Mouse (Mus musculus): ENCODE data around the gene Zdhhc14. TPM values are rescaled to one million over a fixed set of nuclear protein-coding genes. Genes with fewer than 3 reads are reported as not detected.

Gene Zdhhc14
- polyA plus RNA-seq, 1 experiment from 2014 or later = 2.6 TPM

DNA sequence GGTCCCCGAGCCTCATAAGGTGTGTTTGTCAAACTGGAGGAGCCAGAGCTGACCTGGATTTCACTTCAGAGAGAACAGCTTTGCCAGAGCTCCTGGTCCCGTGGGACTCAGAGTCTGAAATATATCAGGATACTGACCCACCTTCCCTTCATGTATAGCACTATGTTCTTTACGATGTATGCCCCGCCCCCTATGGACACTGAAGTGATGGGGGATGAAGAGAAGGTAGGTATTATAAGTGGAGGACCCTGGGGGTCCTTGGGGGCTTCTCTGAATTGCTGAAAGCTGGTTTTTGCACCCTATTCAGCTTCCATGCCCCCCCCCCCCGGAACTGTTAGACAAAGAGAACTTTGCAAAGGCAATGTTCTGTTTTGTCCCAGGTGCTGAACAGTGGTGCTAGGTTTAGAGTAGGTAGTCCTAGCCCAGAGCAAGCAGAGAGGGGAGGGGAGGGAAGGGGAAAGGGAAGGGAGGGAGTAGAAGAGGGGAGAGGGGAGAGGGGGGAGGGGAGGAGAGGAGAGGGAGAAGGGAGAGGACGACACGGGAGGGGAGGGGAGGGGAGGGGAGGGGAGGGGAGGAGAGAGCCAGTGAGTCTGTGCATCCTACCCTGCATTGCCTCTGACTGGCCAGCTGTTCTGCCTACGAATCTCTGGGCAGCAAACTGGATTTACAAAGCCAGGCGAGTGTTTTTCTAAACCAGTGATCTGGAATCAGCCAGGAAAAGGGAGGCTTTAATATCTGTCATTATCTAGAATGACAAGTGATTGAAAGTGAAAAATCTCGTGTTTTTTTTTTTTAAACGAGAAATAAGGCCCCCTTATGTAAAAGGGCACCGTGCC is 44.1 kb downstream of the Zdhhc14 start:
- H3K4me3 ChIP-seq (ENCODE audit: low read depth, low read length) = no peak overlapping the region
- H3K27me3 ChIP-seq (replicated peaks; ENCODE audit: control insufficient read depth, insufficient read depth, low read length) = no peaks in the 10 kb centered on the region
- 57% methylated on average over 12 of the region's 12 CpGs for WGBS
- H3K9me3 ChIP-seq (ENCODE audit: control insufficient read depth, low read length) = no peaks in the 10 kb centered on the region
- DNase-seq (ENCODE audit: low spot score) = no peak
- H3K4me1 ChIP-seq (replicated peaks; ENCODE audit: control insufficient read depth, insufficient read depth, low read length) = no peaks in the 10 kb centered on the region
- no peak overlapping the region for H3K9ac ChIP-seq (ENCODE audit: low read length)
- H3K36me3 ChIP-seq (ENCODE audit: control insufficient read depth, insufficient read depth, low read length) = no peaks in the 10 kb centered on the region
- H3K27ac ChIP-seq (ENCODE audit: low read depth) = no peak overlapping the region
- no peak overlapping the region for H3K4me2 ChIP-seq (ENCODE audit: low read length)
- no peak for ATAC-seq (replicated peaks; ENCODE audit: low FRiP score, low TSS enrichment, low read depth)

DNA sequence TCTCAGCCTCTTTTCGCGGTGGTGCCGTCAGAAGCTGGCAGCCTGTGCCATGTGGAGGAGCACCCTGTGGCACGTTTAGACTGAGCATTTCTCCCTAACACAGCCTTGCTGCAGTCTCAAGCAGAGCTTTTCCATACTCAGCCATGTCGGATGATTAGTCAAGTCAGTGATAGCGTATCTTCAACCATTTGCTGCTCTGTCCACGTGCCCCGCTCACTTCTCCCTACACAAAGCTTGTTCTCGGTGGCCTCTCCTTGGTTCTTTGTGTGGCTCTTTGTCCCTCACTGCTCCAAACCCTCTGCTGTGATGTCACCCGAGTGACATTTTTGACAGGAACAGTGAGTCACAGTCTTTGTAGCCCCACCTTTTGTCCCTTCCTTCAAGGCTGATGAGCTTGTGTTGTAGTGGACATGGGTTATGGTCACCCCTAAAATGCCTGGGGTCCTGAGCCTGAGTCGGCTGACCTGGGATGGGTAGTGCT is 44.8 kb downstream of the Zdhhc14 start:
- 55% methylated on average over 11 of the region's 11 CpGs for WGBS
- H3K9me3 ChIP-seq (ENCODE audit: control insufficient read depth, low read length) = no peaks in the 10 kb centered on the region
- H3K4me1 ChIP-seq (replicated peaks; ENCODE audit: control insufficient read depth, insufficient read depth, low read length) = no peaks in the 10 kb centered on the region
- DNase-seq (ENCODE audit: low spot score) (no peak), ATAC-seq (replicated peaks; ENCODE audit: low FRiP score, low TSS enrichment, low read depth) (no peak)
- no peak overlapping the region for H3K9ac ChIP-seq (ENCODE audit: low read length)
- no peaks in the 10 kb centered on the region for H3K36me3 ChIP-seq (ENCODE audit: control insufficient read depth, insufficient read depth, low read length)
- H3K27me3 ChIP-seq (replicated peaks; ENCODE audit: control insufficient read depth, insufficient read depth, low read length) = no peaks in the 10 kb centered on the region
- no peak overlapping the region for H3K4me2 ChIP-seq (ENCODE audit: low read length)
- no peak overlapping the region for H3K27ac ChIP-seq (ENCODE audit: low read depth)
- no peak overlapping the region for H3K4me3 ChIP-seq (ENCODE audit: low read depth, low read length)

DNA sequence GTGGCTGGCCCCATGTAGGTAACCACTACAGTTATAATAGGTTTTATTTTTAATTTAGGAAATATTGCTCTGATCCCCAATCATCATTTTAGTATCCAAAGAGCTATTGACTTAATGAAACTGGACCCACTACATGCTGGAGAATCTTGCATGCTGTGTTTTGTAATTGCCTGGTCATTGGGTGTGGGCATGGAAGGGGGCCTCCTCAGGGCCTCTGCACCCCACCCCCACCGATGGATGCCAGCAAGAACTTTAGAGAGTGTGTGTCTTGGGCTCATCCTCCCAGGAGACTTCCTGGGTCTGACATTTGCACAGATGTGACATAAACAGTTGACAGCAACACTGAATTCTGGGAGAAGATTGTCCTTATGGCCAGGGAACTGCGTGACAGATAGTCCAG is 49.8 kb downstream of the Zdhhc14 start:
- ATAC-seq (replicated peaks; ENCODE audit: low FRiP score, low TSS enrichment, low read depth) (no peak), DNase-seq (ENCODE audit: low spot score) (no peak)
- Histone ChIP-seq H3K9ac (ENCODE audit: low read length) (no peak overlapping the region), H3K4me2 (ENCODE audit: low read length) (no peak overlapping the region), H3K27me3 (replicated peaks; ENCODE audit: control insufficient read depth, insufficient read depth, low read length) (no peaks in the 10 kb centered on the region), H3K27ac (ENCODE audit: low read depth) (no peak overlapping the region), H3K9me3 (ENCODE audit: control insufficient read depth, low read length) (no peaks in the 10 kb centered on the region), H3K4me3 (ENCODE audit: low read depth, low read length) (no peak overlapping the region), H3K4me1 (replicated peaks; ENCODE audit: control insufficient read depth, insufficient read depth, low read length) (no peaks in the 10 kb centered on the region), H3K36me3 (ENCODE audit: control insufficient read depth, insufficient read depth, low read length) (no peaks in the 10 kb centered on the region)
- WGBS = 62% methylated on average over 2 of the region's 2 CpGs

DNA sequence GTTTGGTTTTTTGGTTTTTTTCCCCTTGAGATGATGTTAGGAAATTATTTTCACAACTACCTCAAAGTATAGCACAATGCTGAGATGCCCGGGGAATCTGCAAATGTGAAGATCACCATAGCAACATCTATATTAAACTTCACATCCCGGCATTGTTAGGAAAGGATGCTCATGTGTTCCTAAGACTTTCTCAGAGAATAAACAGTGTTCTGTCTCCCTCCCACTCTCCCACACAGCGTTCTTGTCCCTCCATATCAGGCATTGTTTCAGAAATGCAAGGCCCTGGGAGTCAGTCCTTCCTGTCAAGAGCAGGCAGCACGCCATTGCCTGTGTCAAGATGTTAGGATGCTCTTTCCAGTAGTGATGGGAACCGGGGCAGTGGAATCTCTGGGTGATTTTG is 51.7 kb downstream of the Zdhhc14 start:
- H3K4me3 ChIP-seq (ENCODE audit: low read depth, low read length) = no peak overlapping the region
- no peaks in the 10 kb centered on the region for H3K9me3 ChIP-seq (ENCODE audit: control insufficient read depth, low read length)
- no peak overlapping the region for H3K27ac ChIP-seq (ENCODE audit: low read depth)
- no peaks in the 10 kb centered on the region for H3K27me3 ChIP-seq (replicated peaks; ENCODE audit: control insufficient read depth, insufficient read depth, low read length)
- DNase-seq (ENCODE audit: low spot score) = no peak
- no peaks in the 10 kb centered on the region for H3K36me3 ChIP-seq (ENCODE audit: control insufficient read depth, insufficient read depth, low read length)
- ATAC-seq (replicated peaks; ENCODE audit: low FRiP score, low TSS enrichment, low read depth) = no peak
- no peak overlapping the region for H3K9ac ChIP-seq (ENCODE audit: low read length)
- WGBS = 66% methylated on average over 5 of the region's 5 CpGs
- H3K4me1 ChIP-seq (replicated peaks; ENCODE audit: control insufficient read depth, insufficient read depth, low read length) = no peaks in the 10 kb centered on the region
- no peak overlapping the region for H3K4me2 ChIP-seq (ENCODE audit: low read length)

DNA sequence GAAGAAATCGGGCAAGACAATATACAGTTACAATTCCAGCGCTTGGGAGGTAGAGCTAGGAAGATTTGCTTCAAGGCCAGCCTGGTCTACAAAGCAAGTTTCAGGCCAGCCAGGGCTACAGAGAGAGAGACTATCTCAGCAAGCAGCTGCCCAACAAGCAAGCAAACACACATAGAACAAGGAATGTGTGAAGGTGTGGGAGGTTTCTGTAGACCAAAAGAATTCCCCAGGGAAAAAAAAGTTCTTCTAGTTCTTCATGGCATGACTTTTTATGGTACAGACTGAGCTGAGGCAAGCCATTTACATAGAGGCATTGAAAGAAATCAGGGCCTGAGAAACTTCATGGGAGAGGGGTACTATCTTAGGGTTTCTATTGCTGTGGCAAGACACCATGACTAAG is 52.7 kb downstream of the Zdhhc14 start:
- 96% methylated on average over 2 of the region's 2 CpGs for WGBS
- ATAC-seq (replicated peaks; ENCODE audit: low FRiP score, low TSS enrichment, low read depth) = no peak
- no peaks in the 10 kb centered on the region for H3K27me3 ChIP-seq (replicated peaks; ENCODE audit: control insufficient read depth, insufficient read depth, low read length)
- no peaks in the 10 kb centered on the region for H3K9me3 ChIP-seq (ENCODE audit: control insufficient read depth, low read length)
- H3K27ac ChIP-seq (ENCODE audit: low read depth) = no peak overlapping the region
- H3K36me3 ChIP-seq (ENCODE audit: control insufficient read depth, insufficient read depth, low read length) = no peaks in the 10 kb centered on the region
- H3K4me2 ChIP-seq (ENCODE audit: low read length) = no peak overlapping the region
- no peak for DNase-seq (ENCODE audit: low spot score)
- no peak overlapping the region for H3K4me3 ChIP-seq (ENCODE audit: low read depth, low read length)
- no peaks in the 10 kb centered on the region for H3K4me1 ChIP-seq (replicated peaks; ENCODE audit: control insufficient read depth, insufficient read depth, low read length)
- H3K9ac ChIP-seq (ENCODE audit: low read length) = no peak overlapping the region

DNA sequence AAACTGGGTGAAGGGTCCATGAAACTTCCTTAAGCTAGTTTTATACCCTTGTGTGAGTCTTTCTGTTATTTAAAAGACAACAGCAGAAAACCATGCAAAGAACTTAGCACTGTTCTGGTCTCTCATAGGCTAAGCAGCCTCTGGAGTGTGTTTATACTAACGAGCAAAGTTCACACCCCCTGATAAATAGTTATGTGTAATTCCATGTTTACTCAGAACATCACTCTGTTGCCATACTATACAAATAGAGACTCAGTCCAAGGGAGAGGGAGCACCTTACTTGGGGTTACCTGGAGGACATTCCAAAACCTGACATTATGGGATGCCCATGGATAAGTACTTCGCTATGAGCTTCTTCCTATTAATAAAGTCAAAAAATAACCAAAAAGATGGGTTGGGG is 56.2 kb downstream of the Zdhhc14 start:
- no peak overlapping the region for H3K9ac ChIP-seq (ENCODE audit: low read length)
- no peaks in the 10 kb centered on the region for H3K9me3 ChIP-seq (ENCODE audit: control insufficient read depth, low read length)
- no peaks in the 10 kb centered on the region for H3K27me3 ChIP-seq (replicated peaks; ENCODE audit: control insufficient read depth, insufficient read depth, low read length)
- H3K36me3 ChIP-seq (ENCODE audit: control insufficient read depth, insufficient read depth, low read length) = no peaks in the 10 kb centered on the region
- peaks cover 8% of the 10 kb centered on the region; the same call in 1 of the 2 replicates for H3K4me1 ChIP-seq (replicated peaks; ENCODE audit: control insufficient read depth, insufficient read depth, low read length)
- no peak overlapping the region for H3K4me2 ChIP-seq (ENCODE audit: low read length)
- no peak overlapping the region for H3K27ac ChIP-seq (ENCODE audit: low read depth)
- DNase-seq (ENCODE audit: low spot score) (no peak), ATAC-seq (replicated peaks; ENCODE audit: low FRiP score, low TSS enrichment, low read depth) (no peak)
- WGBS = 92% methylated on average over 2 of the region's 2 CpGs
- H3K4me3 ChIP-seq (ENCODE audit: low read depth, low read length) = no peak overlapping the region

DNA sequence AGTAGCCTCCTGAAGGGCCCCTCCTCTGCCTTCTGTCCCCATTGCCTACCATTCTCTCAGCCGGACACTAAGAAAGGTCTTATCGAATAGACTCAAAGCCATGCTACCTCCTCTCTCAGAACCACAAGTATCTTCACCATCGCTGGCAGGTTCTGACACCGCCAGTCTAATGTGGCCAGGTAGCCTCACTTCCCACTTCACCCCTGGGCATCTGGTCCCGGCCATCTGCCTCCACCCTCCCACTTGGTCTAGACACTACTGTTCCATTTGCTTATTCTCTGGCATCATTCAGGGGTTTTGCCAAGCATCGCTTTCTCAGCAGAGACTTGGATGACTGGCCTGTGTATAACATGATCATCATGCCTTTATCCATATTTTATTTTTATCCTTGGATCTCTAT is 57.1 kb downstream of the Zdhhc14 start:
- Histone ChIP-seq H3K36me3 (ENCODE audit: control insufficient read depth, insufficient read depth, low read length) (no peaks in the 10 kb centered on the region), H3K9me3 (ENCODE audit: control insufficient read depth, low read length) (no peaks in the 10 kb centered on the region), H3K9ac (ENCODE audit: low read length) (no peak overlapping the region), H3K27me3 (replicated peaks; ENCODE audit: control insufficient read depth, insufficient read depth, low read length) (no peaks in the 10 kb centered on the region), H3K27ac (ENCODE audit: low read depth) (no peak overlapping the region), H3K4me3 (ENCODE audit: low read depth, low read length) (no peak overlapping the region), H3K4me2 (ENCODE audit: low read length) (no peak overlapping the region), H3K4me1 (replicated peaks; ENCODE audit: control insufficient read depth, insufficient read depth, low read length) (peaks cover 8% of the 10 kb centered on the region; the same call in 1 of the 2 replicates)
- ATAC-seq (replicated peaks; ENCODE audit: low FRiP score, low TSS enrichment, low read depth) = no peak
- no peak for DNase-seq (ENCODE audit: low spot score)
- WGBS = 92% methylated on average over 6 of the region's 6 CpGs

DNA sequence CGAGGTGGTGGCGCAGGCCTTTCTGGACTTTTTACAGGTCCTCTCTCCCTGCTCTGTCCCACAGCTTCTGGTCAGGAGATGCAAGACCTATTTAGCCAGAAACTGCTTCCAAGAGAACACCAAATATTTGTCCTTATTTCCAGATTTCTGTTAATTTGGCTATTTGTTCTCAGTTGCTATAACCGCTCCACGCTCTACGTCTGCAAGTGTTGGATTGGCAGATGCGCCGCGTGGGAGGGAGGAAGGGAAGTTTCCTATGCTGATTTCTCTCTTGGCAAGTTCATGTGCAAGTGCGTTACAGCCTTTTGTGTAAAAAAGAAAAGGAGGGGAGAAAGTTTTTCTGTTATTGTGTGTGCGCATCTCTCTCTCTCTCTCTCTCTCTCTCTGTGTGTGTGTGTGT is 58.1 kb downstream of the Zdhhc14 start:
- Histone ChIP-seq H3K27ac (ENCODE audit: low read depth) (no peak overlapping the region), H3K9ac (ENCODE audit: low read length) (no peak overlapping the region), H3K4me3 (ENCODE audit: low read depth, low read length) (no peak overlapping the region), H3K4me2 (ENCODE audit: low read length) (no peak overlapping the region), H3K36me3 (ENCODE audit: control insufficient read depth, insufficient read depth, low read length) (no peaks in the 10 kb centered on the region), H3K9me3 (ENCODE audit: control insufficient read depth, low read length) (no peaks in the 10 kb centered on the region), H3K27me3 (replicated peaks; ENCODE audit: control insufficient read depth, insufficient read depth, low read length) (no peaks in the 10 kb centered on the region), H3K4me1 (replicated peaks; ENCODE audit: control insufficient read depth, insufficient read depth, low read length) (peaks cover 8% of the 10 kb centered on the region; the same call in 1 of the 2 replicates)
- DNase-seq (ENCODE audit: low spot score) = no peak
- no peak for ATAC-seq (replicated peaks; ENCODE audit: low FRiP score, low TSS enrichment, low read depth)
- WGBS = 83% methylated on average over 10 of the region's 10 CpGs

DNA sequence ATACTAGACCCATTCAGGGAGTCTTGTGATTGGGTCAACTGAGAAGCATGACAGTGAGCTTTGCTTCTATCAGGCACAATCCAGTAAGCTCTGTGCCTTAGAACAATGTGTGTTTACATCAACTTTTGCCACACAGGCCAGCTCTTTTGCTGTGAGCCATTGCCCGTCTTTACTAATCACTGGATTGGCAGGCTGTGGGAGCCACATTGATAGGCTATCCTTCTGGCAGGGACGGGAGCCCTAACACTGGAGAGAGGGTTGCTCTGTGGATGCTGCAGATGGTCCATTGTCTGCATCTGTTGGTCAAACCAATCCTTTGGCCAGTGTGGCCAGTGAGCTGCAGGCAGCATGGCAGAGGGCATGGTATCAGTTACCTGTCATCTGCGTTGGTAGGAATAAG is 58.8 kb downstream of the Zdhhc14 start:
- no peak for DNase-seq (ENCODE audit: low spot score)
- H3K27ac ChIP-seq (ENCODE audit: low read depth) = no peak overlapping the region
- H3K4me2 ChIP-seq (ENCODE audit: low read length) = no peak overlapping the region
- no peak for ATAC-seq (replicated peaks; ENCODE audit: low FRiP score, low TSS enrichment, low read depth)
- no peak overlapping the region for H3K9ac ChIP-seq (ENCODE audit: low read length)
- no peaks in the 10 kb centered on the region for H3K36me3 ChIP-seq (ENCODE audit: control insufficient read depth, insufficient read depth, low read length)
- 84% methylated on average over 3 of the region's 3 CpGs for WGBS
- H3K4me3 ChIP-seq (ENCODE audit: low read depth, low read length) = no peak overlapping the region
- H3K4me1 ChIP-seq (replicated peaks; ENCODE audit: control insufficient read depth, insufficient read depth, low read length) = peaks cover 8% of the 10 kb centered on the region; the same call in 1 of the 2 replicates
- H3K27me3 ChIP-seq (replicated peaks; ENCODE audit: control insufficient read depth, insufficient read depth, low read length) = no peaks in the 10 kb centered on the region
- H3K9me3 ChIP-seq (ENCODE audit: control insufficient read depth, low read length) = no peaks in the 10 kb centered on the region
